Mouse (Mus musculus): ENCODE measurements around the gene Eps15l1.

The Eps15l1 gene

DNA sequence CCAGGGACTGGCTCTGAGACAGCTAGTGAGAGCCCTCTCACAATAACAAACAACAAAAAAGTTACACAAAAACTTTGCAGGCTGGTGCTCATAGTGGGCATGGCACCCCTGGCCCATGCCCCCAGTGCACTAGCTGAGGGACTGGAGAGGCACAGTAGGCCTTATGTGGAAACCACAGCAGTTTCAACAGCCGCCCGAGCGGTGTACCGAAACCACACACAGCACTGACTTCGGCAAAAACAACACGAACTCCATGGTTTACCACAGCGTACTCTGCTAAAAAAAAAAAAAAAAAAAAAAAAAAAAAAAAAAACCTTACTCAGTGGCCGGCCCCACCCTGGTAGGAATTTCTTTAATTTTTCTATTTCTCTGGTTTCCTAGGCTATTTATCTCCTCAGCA is 70.5 kb downstream of the Eps15l1 start:
- DNase-seq (ENCODE audit: low spot score): no peak

DNA sequence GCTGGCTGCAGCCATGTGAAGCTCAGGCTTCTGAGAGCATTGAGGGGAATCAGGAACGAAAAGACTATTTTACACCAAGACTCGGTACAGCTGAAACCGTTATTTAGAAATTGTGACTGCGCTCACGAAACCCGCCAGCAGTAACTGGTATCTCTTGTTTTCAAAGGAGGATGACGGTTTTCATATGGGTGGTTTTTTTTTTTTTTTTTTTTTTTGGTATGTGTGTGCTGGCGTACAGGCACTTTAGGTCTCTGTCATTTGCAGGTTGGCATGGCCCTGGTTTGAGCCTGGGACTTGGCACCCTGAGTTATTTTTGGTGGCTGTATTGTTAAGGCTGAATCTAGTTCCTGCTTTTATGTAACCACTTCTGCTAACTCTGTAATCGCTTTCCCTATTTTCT is 71.4 kb downstream of the Eps15l1 start:
- no peak for DNase-seq (ENCODE audit: low spot score)

DNA sequence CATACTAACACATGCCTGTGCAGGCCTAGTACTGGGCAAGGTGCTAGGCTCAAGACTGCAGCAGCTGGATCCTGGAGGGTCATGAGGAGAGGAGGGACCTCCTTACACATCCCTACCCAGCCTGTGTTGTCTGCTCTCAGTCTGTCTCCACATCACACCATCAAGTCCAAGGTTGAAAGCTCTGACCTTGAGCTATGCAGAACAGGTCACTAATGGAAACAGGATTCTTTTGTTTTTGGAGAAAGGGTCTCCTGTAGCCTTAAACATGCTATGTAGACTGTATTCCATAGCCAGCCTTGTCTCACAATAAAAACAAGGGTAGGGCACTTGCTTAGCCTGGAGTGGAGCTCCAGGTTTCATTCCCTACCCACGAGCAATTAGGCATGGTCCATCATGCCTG is 72.3 kb downstream of the Eps15l1 start:
- DNase-seq (ENCODE audit: low spot score): no peak

DNA sequence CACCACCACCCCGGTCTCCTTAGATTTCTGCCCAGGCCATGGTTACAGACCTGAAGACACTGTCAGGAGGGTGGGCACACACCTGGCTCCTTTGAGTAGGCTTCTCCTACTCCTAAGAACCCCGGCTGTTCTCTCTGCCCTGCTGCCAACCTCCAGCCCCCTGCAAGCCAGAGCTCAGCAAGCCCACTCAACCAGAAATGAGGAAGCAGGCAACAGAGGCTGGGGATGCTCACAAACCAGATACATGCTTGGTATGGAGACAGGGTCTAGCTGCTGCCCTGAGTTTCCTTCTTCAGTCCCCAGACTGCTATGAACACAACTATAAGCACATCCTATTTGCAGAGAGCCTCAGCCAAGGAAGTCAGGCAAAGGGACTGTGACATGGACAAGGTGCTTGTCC is 73.1 kb downstream of the Eps15l1 start:
- DNase-seq (ENCODE audit: low spot score): no peak

DNA sequence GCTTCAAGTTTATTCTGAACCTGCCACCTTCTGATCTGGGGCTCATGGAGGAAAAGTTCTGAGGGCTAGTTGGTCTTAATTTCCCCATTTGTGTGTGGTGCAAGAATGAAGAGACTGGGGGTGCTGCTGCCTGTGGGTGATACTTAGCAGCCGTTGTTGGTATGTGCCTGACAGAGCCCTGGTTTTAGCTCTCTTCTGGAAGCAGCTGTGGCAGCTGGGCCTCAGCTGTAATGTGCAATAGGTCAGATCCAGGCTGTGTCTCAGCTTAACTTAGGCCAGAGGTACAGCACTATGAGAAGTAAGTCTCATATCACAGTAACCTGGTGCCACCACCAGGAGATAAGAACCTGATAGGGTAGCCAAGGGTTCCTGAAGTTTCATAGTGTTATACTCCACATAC is 73.7 kb downstream of the Eps15l1 start:
- no peak for DNase-seq (ENCODE audit: low spot score)

DNA sequence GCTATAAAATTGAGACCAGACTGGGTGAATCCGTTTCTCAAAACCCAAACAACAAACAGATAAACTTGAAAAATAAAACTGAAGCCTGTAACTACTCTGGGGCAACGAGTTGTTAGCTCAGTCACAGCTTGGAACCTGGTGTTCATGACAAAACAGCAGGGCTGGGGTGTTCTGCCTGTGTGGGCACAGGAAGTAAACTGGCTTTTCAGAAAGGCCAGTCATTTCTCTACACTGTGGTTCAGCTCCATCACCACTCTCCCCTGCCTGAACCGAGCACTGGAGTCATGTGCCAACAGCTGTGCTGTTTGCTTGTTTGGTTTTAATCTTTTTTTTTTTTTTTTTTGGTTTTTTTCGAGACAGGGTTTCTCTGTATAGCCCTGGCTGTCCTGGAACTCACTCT is 77.5 kb downstream of the Eps15l1 start:
- no peak for DNase-seq (ENCODE audit: low spot score)

DNA sequence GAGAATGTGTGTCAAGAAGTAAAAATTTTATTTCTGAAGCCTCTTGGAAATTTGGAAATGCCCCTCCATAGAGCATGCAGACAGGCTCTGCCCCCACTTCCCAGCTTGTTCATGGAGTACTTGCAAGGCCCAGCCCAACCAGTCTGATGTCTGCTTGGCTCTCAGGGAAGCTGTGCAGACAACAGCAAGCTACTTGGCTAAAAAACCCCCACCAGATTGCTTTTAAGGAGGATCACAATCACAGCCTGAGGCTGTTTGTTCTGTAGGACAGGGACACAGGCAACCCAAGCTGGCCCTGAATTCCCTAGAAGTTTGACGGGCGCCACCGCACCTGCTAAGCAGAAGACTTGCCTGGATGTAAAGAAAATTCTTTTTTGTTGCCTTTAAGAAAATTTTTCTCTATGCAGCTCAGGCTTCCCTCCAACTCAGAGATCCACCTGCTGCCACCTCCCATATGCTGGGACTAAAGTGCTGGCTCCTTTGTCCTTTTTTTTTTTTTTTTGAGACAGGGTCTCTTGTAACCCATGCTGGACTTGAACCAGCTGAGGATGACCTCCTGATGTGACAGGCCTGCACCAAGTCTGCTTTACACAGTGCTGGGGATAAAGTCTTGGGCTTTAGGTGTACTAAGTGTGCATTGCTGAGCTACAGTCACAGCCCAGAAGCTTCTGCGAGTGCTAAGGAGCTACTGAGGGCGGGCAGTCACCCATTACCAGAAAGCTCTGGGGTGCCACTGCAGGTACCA is 78.5 kb downstream of the Eps15l1 start:
- DNase-seq (ENCODE audit: low spot score): no peak

DNA sequence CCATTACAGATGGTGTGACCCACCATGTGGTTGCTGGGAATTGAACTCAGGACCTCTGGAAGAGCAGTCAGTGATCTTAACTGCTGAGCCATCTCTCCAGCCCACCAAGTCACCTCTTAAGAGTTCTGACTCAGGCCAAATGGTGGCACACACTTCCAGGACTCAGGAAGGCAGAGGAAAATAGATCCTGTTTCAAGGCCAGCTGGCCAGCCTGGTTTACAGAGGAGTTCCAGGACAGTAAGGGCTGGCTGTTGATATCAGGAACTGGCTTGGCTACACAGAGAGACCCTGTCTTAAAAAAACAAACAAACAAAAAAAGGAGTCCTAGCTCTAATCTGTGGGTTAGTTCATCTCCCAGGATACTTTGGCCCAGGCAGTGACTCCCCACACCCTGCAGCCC is 84.2 kb downstream of the Eps15l1 start:
- no peak for DNase-seq (ENCODE audit: low spot score)

DNA sequence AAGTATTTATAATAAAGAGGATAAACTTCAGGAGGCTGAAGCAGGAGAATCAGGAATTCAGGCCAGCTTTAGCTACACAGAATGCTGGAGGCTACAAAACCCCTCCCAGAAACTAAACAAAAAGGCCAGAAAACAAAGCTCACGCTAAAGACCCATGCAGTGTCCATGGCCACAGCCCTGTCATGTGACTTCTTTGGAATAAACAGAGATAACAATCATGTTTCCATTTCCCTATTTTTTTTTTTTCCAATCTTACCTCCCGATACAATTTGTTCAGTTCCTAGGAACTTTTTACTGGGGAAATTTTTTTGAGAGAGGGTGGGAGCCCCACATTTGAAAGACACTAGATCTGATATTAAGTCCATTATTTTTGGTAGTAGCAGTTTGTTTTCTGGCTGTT is 85.0 kb downstream of the Eps15l1 start:
- no peak for DNase-seq (ENCODE audit: low spot score)

DNA sequence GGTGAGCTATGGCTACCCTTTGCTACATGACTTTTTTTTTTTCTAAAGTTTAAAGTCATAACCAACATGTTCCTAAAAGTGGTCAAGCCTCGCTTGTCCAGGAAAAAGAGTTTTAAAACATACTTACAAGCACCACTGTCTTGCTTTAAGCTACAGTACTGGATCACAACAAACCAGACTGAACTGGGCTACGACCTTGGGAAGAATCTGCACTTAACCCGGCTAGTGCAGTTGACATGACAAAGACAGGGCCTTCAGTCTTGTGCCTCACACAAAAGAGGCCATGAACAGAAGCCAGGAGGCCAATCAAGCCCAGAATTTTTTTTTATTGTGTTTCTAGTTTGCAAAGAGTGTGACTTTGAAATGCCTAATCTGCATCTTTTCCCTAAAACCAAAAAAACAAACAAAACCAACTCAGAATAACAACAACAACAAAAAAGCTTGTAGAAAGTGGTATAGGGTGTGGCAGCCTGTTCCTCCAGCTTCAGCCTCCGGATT is 87.1 kb downstream of the Eps15l1 start:
- DNase-seq (ENCODE audit: low spot score): no peak

DNA sequence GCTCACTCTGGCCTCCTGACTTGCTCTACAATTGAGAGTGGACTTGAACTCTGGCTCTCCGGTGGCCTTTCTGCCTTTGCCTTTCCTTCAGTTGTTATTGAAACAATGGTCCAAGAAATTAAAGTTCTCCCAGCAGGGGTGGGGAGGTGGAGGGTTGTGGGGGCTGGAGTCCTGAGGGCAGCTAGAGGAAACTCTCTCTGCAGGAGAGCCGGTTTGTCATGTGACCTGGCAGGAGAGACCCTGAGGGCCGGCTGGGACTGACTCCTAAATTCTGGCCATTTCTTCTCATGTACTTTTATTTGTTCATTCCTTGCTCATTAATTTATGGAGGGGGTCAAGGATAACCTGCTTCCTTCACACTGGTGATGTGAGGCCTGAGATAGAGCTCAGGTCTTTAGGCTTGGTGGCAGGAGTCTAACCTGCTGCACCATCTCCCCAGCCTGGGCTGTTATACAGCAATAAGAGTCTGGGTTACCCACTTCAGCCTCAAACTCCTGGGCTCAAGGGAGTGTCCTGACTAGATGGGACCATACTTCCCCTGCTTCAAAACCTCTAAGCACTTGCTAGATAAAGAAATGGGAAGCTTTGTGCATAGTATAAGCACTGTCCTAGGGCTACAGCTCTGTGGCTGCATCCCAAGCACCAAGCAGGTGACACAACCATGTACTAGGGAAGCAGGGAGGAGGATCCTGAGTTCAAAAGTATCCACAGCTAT is 87.7 kb downstream of the Eps15l1 start:
- DNase-seq (ENCODE audit: low spot score): no peak

DNA sequence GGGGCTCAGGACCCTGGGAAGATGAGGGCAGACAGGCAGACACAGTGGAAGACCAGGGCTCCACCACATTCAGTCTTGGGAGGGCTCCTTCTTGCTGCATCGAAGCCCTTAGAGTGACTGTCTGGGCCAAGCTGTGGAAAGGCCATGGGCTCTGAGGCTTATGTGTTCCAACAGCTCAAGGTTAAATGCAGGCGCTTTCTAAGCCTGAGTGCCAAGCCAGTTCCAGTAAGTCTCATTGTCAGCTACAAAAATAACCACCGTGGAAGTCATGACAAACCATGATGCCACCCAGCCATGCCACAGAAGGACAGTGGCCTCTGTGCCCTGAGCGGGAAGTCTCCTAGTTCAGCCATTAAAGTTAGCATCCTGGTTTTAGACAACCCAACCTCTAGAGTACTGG is 89.6 kb downstream of the Eps15l1 start:
- DNase-seq (ENCODE audit: low spot score): no peak

DNA sequence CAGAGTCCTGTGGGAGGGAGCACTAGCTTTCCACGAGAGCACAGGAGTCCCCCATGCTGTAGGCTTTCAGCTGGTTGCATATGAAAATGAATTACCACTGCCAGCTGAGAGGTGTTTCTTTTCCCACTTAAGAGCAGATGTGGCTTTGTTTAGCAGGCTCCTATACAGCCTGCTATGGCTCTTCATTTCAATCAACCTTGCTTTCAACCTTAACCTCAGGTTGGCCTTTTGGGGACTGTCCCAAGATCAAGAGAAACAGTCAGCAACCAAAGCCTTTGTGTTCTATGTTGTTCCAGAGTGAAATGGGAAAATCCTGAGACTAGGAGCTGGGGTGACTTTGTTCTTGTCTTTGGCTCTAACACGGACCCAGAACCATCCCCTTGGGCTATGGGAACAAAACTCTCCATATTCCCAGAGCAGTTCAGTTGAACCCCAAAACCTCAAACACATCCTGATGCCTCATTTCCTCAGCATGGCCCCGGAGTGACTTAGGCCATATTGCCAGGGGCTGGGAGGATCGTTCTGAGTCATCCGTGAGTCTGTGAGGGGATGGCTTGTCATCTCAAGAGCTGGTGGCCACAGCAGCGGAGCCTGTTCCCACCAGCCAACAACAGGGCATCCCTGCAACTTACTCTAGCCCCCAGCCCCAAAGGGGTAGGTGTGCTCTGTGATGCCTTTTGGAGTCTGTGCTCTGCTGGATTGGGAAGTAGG is 90.3 kb downstream of the Eps15l1 start:
- no peak for DNase-seq (ENCODE audit: low spot score)

DNA sequence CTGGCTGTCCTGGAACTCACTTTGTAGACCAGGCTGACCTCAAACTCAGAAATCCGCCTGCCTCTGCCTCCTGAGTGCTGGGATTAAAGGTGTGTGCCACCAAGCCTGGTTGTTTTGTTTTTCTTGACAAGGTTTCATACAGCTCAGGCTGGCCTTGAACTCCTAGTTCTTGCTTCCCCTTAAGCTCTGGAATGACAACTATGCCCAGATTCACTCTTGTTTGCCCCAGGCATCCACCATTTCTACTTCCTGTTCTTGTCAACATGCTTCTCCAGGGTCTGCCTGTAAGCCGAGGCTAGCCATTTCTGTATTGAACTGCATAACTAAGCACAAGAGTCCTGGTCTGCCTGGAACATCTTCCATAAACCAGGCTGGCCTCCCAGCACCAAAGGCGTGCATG is 92.1 kb downstream of the Eps15l1 start:
- DNase-seq (ENCODE audit: low spot score): no peak

DNA sequence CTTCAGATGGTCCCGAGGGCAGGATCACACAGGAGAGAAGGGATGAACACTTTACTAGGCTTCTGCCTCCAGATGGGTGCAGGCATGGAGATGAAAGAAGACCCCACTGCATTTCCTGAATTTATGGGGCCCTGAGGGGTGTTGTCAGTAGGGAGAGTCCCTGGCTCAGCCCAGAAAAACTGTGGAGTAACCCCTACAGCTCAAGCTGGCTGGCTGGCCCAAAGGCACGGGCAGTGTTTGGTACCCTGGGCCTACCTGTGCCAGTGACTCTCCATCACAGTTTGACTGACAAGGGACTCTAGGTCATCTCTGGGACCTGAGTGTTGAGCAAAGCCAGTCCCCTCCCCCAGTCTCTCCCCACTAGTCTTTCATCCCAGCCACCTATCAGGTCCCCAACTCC is 96.6 kb downstream of the Eps15l1 start:
- DNase-seq (ENCODE audit: low spot score): no peak

DNA sequence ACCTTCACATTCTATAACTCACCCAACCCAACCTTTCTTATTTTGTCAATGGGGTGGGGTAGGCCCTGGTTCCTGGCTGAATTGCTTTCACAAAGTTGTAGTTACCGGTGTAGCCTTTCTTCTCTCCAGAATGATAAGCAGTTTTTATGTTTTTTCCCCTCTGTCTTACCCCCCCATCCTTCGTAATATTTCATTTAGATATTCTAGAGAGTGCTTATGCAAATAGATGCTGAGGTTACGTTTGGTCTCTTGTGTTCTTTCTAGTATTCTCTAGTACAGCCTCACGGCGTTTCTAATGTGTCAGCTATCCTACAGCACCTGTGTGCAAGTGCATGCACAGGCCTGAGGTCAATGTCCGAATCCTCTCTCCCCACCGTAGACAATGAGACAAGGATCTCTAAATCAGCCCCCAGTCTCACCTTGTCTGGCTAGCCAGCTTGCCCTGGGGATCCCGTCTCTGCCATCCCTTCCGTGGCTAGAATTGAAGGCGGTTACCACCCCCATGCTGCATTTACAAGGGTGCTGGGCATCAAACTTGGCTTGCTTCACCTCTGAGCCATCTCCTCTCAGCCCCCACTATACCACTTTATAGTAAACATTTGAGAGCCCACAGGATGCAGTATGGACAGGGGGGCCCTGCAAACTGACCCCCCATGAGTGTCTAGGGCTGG is 97.1 kb downstream of the Eps15l1 start:
- DNase-seq (ENCODE audit: low spot score): peak; percentile 27

DNA sequence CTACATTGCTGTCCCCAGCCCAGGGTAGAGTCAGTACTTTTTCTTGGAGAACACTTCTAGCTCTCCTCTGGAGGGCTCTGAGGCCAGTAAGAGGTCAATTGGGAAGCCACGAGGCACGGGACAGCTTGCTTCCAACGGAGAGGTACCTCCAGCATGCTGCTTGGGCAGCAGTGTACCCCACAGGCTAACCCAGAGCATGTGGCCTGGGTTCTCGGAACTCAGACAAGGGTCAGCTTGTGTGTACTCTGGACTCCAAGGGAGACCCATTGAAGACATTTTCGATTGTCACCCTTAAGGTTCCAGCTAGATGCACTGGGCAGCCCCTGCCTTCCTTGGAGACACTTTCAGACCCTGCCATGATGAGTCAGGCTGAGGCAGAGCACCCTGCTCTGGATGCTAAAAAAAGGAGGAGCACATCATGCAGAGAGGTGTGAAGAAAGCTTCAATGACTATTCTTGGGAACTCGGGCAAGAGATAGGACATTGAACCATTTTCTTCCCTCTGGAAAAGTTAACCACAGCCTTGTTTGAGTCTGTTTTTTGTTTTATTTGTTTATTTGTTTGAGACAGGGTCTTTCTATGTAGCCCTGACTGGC is 98.0 kb downstream of the Eps15l1 start:
- no peak for DNase-seq (ENCODE audit: low spot score)

DNA sequence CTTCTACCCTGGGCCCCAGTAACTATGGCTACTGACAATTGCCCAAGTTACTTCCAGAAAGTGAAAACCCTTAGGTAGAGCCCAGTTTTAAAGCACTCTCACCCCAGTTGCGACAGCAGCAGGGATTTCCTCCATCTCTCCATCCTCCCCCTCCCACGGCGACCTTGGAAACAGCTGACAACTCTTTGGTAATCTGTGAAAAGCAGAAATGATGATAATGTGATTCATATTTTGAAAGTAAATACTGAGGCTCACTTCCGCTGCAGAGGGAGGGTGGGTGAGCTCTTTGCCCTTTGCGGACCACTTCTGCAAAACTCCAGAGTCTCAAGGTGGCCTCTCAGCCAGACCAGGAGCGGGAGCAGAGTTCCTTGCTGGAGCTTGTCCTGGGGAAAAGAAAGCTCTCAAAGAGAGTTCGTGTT is 98.8 kb downstream of the Eps15l1 start:
- no peak for DNase-seq (ENCODE audit: low spot score)

DNA sequence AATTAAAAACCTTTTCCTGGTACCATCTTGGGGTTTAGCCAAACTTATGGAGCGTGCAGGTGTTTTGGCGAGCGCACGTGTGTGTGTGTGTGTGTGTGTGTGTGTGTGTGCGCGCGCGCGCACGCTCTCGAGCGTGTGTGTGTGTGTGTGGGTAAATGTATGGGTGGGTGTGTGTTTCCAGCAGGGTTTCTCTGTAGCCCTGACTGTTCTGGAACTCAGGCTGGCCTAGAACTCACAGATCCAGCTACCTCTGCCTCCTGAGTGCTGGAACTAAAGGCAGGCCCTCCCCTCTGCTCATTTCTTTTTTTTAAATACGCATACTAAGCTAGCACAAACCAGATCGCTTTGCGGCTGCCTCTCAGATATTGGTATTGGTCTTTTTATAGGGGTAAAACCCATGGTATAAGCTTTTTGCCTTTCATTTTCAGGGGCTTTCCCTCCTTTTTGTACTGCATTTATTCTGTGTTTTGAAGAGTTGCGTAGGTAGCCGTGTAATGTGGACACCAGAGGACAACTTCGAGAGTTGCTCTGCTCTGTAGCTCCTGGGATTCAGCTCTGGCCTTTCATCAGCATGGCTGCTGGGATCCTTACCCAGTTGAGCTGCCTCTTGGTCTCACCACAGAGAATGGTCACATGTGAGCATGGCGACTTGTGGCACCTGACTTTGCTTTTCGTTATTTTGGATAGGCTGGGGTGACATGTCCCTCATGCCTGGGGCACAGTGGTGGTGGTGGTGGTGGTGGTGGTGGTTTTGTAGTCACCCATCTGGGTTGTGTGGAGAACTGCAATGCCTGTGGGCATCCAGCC is 99.4 kb downstream of the Eps15l1 start:
- no peak for DNase-seq (ENCODE audit: low spot score)

DNA sequence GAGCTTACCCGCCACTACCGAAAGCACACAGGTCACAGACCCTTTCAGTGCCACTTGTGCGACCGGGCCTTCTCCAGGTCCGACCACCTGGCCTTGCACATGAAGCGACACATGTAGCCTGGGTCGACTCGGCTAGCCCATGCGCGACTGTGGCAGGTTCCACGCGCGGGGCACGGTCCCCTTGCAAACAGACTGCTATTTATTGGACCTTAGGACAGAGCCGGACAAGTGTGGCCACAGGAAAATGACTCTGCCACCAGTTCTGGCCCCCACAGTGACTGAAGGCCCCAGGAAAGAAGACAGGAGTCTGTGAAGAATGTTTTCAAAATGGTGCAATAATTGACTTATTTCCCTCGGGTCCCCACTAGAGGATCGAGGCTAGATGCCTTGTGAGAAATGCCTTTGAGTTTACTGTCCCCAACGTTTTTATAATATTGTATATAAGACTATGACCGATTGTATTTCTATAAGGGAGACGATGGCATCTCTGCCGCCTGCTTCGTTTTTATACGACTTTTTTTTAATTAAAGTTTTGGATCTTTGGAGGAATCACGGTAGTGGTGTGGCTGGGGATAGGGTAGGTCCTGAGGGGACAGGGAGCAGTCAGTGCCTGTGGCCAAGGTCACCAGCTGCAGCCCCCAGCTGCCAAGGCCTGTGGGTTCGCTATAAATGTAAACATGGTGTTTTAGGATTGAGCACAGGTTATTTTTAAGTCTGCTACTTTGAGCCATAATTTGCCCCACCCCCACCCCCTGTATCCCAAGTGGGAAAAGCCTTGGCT is 100.3 kb downstream of the Eps15l1 start:
- DNase-seq (ENCODE audit: low spot score): no peak
